Mouse (Mus musculus): Measurements from ENCODE around the gene Bmp7.

Gene Bmp7

GRCm38 (mm10) chr2:172860104-172860503 is 80.0 kb downstream of the Bmp7 start:
- TF ChIP-seq GATA4 (IDR thresholded peaks at IDR 0.05; ENCODE audit: insufficient replicate concordance, low read length), result no peak

DNA sequence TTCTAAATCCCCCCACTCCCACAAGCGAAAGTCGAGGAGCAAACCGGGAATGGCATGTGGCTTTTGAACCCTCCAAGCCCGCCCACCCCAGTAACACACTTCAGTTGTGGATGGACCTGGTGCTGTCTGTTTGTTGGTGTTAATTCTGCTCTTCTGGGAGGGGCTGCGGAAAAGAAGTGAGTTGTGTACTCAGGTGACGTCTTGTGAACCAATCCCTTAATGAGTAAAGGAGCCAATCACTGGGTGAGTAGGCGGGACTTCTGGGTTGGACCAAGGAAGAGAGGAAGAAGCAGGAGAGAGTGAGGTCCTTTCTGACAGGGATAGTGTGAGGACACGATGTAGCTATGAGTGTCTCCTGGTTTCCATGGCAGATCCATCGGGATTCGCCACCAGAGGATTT is 83.1 kb downstream of the Bmp7 start:
- TF ChIP-seq GATA4 (IDR thresholded peaks at IDR 0.05; ENCODE audit: insufficient replicate concordance, low read length), result no peak

DNA sequence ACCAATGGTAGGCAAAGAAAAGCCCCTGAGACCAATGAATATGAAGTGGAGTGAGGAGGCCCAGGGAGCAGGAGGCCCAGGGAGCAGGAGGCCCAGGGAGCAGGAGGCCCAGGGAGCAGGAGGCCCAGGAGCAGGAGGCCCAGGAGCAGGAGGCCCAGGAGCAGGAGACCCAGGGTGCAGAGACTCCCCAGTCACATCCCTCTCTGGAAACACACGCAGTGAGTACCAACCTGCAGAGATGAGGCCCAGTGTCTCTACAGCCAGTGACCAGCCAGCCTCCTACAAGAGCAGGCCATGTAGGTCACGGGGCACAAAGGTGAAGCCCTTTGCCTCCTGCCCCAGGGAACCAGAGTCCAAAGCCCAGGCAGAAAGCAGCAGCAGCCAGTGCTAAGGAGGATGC is 83.6 kb downstream of the Bmp7 start:
- TF ChIP-seq GATA4 (IDR thresholded peaks at IDR 0.05; ENCODE audit: insufficient replicate concordance, low read length), result no peak

- no peak for TF ChIP-seq GATA4 (IDR thresholded peaks at IDR 0.05; ENCODE audit: insufficient replicate concordance, low read length)
These were observed 86.0 kb downstream of the Bmp7 start for GRCm38 (mm10) chr2:172854136-172854535.

DNA sequence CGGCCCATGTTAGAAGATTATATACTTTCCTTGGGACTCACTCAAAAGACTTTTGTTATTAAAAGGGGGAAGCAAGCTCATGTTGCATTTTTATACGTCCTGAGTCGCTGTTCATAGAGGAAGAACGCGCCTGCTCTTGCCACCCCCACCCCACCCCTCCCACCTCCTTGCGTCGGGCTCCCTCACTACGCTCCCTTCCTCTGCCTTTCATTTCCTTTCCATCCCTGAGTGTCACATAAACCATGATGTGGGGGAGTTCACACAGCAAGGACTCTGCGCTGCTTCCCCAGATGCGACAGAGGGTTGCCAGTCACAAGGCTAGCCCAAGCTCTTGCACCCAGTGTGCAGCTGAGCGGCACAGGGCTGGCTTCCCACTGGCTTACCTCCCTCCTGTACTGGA is 88.3 kb downstream of the Bmp7 start:
- no peak for TF ChIP-seq GATA4 (IDR thresholded peaks at IDR 0.05; ENCODE audit: insufficient replicate concordance, low read length)

DNA sequence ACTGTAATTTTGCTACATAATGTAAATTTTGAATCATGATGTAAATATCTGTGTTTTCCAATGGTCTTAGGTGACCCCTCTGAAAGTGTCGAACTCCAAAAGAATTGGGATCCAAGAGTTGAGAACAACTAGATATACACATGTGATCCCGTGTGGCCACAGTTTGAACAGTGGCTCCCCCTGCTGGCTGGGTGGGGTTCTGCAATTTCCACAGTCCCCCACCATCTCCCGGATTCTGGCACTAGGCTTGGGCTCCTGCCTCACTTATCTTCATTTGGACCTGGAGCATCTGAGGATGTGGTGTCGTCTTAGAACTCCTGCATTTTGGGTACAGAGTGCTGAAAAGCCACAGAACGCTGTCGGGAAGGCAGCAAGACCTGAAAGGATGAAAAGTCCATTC is 91.9 kb downstream of the Bmp7 start:
- TF ChIP-seq GATA4 (IDR thresholded peaks at IDR 0.05; ENCODE audit: insufficient replicate concordance, low read length), result no peak

- no peak for TF ChIP-seq GATA4 (IDR thresholded peaks at IDR 0.05; ENCODE audit: insufficient replicate concordance, low read length)
These were observed 93.9 kb downstream of the Bmp7 start for GRCm38 (mm10) chr2:172846311-172846575.

GRCm38 (mm10) chr2:172845536-172846310 is 94.4 kb downstream of the Bmp7 start:
- TF ChIP-seq GATA4 (IDR thresholded peaks at IDR 0.05; ENCODE audit: insufficient replicate concordance, low read length), result no peak

- TF ChIP-seq GATA4 (IDR thresholded peaks at IDR 0.05; ENCODE audit: insufficient replicate concordance, low read length), result no peak
These were observed 96.2 kb downstream of the Bmp7 start for GRCm38 (mm10) chr2:172843903-172844302.

DNA sequence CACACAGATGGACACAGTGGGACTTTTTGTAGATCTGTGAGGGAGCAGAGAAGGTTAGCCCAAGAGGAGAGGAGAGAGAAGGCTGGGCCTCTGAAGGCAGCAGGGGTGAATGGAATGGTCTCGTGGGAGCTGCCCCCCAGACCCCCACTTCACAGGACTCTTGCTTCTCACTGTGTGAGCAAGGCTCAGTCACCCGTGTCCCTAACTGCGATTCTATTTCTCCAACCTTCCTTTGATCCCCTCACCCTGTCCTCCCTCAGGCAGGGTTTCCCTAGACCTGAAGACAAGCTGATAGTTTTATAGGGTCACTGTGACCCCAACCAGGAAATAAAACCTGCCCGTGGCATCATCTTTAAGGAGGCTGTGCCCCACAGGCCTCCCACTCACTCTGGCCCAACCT is 97.8 kb downstream of the Bmp7 start:
- TF ChIP-seq GATA4 (IDR thresholded peaks at IDR 0.05; ENCODE audit: insufficient replicate concordance, low read length), result no peak

DNA sequence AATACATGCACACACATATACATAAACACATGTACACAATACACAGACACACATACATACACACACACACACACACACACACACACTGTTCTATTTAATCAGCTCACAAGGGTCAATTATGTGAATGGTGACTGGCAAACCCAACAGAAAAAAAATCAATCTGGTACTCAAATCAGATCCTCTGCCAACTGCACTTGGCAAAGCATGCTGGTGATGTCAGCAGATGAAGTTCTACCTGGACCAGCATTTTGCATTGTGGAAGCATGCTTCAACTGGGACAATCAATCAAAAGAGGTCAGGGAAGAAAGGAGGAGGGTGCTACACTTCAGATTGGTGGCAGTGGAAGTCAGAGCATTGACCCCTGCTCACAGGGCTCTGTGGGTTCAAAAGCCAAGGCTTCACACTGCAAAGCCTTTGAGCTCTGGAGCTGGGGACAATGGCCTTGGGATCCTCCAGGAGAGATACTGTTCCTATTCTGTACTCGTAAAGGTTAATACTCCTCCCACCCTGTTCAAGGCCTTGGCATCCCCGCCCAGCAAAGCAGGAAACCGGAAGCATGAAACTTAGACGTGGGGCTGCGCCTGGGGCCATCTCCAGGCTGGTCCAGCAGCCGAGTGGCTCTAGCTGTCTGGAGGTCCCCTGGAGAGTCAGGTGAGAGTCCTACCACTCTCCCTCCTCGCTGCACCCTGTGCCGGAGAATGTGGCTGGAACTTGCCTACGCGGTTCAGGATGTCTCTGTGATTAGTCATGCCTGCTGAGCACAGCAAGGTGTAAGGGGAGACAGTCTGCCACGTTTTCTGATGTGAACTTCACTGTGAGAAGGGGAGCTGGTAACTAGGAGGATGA is 99.0 kb downstream of the Bmp7 start:
- no peak for TF ChIP-seq GATA4 (IDR thresholded peaks at IDR 0.05; ENCODE audit: insufficient replicate concordance, low read length)

DNA sequence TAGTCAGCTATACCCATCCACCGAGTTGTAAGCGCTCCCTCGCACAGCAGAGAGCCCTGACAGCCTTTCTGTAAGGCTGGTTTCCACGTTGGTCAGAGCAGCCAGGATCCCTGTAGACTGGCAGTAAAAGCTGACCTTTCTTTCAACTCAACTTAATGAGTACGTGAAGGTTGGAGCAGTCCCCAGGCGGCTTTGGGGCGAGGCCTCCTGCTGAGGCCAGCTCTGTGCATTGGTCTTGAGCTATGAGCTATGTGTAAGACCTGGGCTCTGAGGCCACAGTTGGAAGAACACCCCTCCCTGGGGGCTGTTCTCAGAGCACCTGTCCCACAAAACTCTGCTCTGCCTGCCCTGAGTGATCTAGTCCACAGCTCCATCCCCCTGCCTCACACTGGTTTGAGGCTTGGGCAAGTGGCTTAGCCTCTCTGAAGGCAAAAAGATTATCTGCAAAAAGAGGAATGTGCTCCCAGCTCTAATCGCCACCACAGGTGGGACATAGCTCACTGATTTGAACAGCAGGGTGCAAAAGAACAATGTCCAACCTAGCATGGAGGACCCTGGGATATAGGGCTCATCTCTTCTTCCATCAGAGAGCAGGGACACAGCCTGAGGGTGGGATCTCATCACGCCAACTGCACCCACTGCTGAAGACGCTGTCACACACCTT is 100.7 kb downstream of the Bmp7 start:
- TF ChIP-seq GATA4 (IDR thresholded peaks at IDR 0.05; ENCODE audit: insufficient replicate concordance, low read length), result no peak

- no peak for TF ChIP-seq GATA4 (IDR thresholded peaks at IDR 0.05; ENCODE audit: insufficient replicate concordance, low read length)
These were observed 103.6 kb downstream of the Bmp7 start for GRCm38 (mm10) chr2:172836516-172836915.

GRCm38 (mm10) chr2:172833196-172833595 is 106.9 kb downstream of the Bmp7 start:
- TF ChIP-seq GATA4 (IDR thresholded peaks at IDR 0.05; ENCODE audit: insufficient replicate concordance, low read length), result no peak

DNA sequence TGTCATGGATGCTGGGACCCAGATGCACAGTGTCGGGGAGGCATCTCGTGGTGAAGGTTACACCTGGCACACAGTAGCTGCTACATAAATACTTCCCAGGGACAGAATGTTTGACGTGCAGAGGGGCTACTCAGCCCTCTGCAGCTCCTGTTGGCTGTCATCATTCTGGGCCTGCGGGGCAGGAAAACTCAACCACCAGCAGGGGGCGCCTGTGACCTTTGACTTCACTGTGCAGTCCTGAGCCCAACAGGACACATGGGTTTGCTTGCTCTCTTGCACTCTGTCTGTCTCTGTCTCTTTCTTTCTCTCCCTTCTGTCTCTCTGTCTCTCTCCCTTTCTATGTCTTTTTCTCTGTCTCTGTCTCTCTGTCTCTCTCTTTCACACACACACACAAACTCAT is 108.4 kb downstream of the Bmp7 start:
- no peak for TF ChIP-seq GATA4 (IDR thresholded peaks at IDR 0.05; ENCODE audit: insufficient replicate concordance, low read length)

DNA sequence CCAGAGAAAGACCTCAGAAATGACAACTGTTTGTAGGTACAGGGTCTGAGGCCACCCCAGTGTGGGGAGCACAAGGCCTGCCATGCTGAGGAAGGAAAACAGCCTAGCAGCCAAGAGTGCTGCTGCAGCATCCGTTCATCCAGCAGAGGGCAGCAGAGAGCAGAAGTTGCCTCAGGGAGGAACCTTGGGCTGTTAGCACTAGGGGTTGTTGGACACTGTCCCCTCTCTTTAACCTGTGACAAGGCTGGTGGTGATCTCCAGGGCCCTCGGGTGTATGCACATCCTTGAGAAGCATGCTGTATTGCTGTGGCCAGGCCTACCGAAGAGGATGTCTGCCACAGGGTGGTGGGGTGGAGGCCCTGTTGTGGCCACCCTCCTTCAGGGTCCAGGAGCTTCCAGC is 109.0 kb downstream of the Bmp7 start:
- no peak for TF ChIP-seq GATA4 (IDR thresholded peaks at IDR 0.05; ENCODE audit: insufficient replicate concordance, low read length)
